Mouse (Mus musculus) fat pad, adult 2 months (tissue): ENCODE results near the gene Adamts1.

Source experiments
- DNase-seq: peaks from one replicate; pipeline ENCODE4 v3.0.0-alpha.2; 2011; ENCODE audit warnings: low read depth, low spot score; ENCODE audit errors: extremely low read depth

Adamts1 gene

DNA sequence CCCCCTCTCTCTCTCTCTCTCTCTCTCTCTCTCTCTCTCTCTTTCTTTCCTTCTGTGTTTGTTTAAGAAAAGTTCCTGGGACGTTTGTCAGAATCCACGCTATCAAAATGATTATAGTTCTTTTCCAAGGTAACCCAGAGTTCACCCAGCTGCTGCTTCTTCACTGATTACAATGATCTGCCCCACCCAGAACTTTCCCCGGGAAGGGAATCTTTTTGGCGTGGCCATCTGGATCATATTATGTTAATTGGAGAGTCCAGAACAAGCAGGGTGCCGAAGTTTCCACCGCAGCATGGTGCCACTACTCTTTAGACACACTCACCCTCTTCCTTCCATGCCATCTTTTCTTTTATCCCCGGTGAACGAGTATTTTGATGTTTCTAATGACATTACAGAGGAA lies 37.2 kb downstream of the Adamts1 start:
- no peak for DNase-seq

DNA sequence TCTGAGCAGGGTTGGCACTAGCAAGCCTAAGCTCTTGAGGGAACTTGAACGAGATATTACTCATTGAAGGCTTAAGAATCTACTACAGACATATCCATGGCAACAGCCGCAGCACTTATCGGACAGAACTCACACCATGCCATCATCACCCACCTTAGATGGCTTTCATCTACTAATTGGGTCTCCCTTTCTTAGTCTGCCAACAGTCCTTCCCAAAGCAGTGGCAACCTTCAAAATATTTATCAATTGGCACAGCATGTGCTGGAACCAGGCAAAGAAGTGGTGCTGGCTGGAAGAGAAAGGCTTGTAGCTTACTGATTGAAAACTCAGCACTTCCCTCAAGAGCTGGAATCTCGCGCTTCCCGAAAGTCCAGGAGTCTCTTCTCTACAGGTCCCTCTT lies 37.7 kb downstream of the Adamts1 start:
- DNase-seq = no peak

GRCm38 (mm10) chr16:85762052-85762665 lies 40.8 kb downstream of the Adamts1 start:
- DNase-seq = no peak

- DNase-seq = no peak
These were observed 41.8 kb downstream of the Adamts1 start for GRCm38 (mm10) chr16:85760961-85761580.

- no peak for DNase-seq
These were observed 46.7 kb downstream of the Adamts1 start for GRCm38 (mm10) chr16:85756101-85756819.

DNA sequence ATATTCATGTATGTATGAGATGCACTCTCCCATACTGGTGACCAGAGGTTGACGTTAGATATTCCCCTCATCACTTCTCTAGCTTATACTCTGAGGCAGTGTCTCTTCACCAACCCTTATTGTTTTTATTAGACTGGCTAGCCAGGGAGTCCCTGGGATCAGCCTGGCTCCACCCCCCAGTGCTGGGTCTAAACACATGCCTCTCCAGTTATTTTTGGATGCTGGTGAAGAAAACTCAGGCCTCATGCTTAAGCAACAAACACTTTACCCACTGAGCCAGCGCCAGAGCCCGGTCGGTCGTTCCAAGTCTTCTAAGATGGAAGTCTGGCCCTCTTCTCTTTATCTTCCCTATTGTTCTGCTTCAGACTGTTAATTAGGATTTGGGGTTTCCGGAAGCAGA lies 53.6 kb downstream of the Adamts1 start:
- no peak for DNase-seq

- DNase-seq = no peak
These were observed 55.1 kb downstream of the Adamts1 start for GRCm38 (mm10) chr16:85747589-85748360.

DNA sequence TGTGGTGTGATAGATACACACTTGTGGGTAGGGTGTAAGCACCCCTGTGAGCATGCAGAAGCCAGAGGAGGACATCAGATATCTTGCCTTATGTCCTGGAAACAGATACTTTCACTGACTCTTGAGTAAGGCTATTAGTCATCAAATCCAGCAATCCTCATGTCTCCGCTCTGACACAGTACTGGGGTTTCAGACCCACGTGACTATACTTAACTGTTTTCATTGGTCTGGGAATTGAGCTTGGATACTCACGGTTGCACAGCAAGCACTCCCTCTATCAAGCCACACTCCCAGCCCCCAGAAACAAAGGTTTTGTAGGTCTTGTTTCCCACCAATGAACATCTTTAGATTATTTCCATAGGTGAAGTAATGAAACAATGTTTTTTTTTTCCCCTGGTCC lies 56.5 kb downstream of the Adamts1 start:
- DNase-seq = no peak
